Mouse (Mus musculus): Measurements from ENCODE around the gene Npcd.

- TF ChIP-seq CTCF (IDR thresholded peaks at IDR 0.05): no peak
- TF ChIP-seq POLR2A (IDR thresholded peaks at IDR 0.05; ENCODE audit: insufficient read depth, low read depth, low read length): no peak
- no peak for TF ChIP-seq EP300 (IDR thresholded peaks at IDR 0.05; ENCODE audit: insufficient read depth, low read depth, low read length)
Observed at GRCm38 (mm10) chr15:79797096-79797495, 36.9 kb downstream of the Npcd start.

Data from heart, adult 2 months (tissue).